Mouse (Mus musculus) stomach, adult 2 months (tissue): ENCODE data around the gene Trio. TPM values are rescaled to one million over a fixed set of nuclear protein-coding genes. Genes with fewer than 3 reads are reported as not detected.

Source experiments
- polyA plus RNA-seq: library from polyadenylated mRNA; depleted of rRNA; stranded (reverse); fragments of >200 nt; gene quantifications from 2 replicates; pipeline ENCODE4 v1.2.3, GENCODE M21; 2012; rRNA removed

Trio gene
- polyA plus RNA-seq = 6.6 and 10.5 TPM in 2 replicates

DNA sequence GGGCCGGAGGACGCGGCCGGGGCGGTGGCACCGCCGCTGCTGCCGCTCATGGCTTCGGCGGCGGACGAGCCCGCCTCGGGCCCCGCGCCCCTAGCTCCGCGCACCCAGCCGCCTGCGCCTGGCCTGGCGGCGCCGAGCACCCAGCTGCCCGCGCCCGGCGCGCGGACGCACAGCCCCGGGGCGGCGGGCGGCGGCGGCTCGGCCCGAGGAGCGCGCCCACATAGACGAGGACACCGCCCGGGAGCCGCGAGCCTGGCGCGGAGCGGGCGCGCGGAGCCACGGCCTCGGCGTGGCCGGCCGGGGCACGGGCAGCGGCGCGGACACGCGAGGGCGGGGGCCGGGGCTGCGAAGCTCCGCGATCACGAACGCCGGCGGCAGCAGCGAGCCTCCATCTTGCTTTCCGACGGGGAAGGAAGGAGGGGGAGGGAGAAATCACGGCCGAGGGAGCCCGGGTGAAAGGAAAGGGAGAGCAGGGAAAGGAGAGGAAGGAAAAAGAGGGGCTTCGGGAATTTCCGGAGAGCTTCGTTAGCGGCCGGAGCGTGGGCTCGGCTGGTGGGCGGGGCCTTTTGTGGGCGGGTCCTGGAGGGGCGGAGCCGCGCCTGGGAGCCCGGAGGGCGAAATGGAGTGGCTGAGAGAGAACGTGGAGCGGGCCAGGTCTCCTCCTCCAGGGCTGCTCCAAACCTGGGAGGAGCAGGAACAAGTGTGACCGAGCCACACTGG lies at the start of gene Trio:
TSS of gene Trio (minus strand) at position 402 of the 720 bp plus-strand sequence.

DNA sequence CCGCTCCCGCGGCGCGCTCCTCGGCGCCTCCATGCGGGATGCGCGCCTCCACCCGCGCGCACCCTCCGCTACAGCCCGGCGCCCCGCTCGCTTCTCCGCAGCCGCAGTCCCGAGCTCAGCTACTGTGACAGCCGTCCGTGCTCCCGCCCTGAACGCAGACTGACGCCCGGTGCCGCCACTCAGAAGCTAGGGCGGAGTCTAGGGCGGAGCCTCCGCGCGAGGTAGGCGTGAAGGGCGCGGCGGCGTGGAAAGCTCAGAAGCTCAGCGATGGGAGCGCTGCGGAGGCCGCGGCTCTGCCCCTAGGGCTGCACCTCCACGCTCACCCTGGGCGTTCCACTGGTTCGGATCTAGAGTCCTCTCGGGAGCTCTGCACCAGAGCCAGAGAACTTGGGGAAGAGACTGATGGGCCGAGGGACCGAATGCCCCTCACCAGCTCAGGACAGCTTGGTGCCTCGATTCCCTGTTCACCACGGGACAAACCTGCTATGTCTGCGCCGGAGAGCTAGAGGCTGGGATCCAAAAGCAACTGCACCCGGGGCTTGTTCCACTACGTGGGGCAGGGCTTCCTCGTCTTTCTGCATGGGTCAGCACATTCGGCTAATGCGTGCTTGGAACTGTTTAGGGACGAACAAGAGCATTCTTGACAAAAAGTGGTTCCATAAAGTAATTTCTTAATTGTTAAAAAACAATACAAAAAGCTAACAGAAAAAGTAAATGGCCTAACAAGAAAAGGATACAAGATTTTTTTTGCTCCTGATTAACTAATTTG lies 344.0 kb downstream of the Trio start, which contains the start of gene Otulinl:
TSS of gene Otulinl (minus strand) at position 161 of the 769 bp plus-strand sequence.

Other genes with a start within 250 kb of the Trio start
- under 0.01 TPM in 1 of 2 replicates, not detected in the other for gene Dnah5, start 177.9 kb upstream of the Trio start, polyA plus RNA-seq